Mouse (Mus musculus) bone marrow macrophage, adult 2 months (primary cell): ENCODE measurements around the gene Rnf38. TPM values are rescaled to one million over a fixed set of nuclear protein-coding genes. Genes with fewer than 3 reads are reported as not detected.

Experiments used
- H3K27ac ChIP-seq: 2 replicates; pipeline ENCODE4 v1.5.1; 2012; ENCODE audit warnings: low read depth, low read length; ENCODE audit not compliant: insufficient read depth
- H3K4me1 ChIP-seq: 2 replicates; pipeline ENCODE4 v1.6.1; 2012; ENCODE audit warnings: low read length; ENCODE audit not compliant: control insufficient read depth, insufficient read depth
- H3K4me3 ChIP-seq: 2 replicates; pipeline ENCODE4 v1.5.1; 2012; ENCODE audit warnings: mild to moderate bottlenecking, low read length, moderate library complexity; ENCODE audit not compliant: insufficient read depth
- CTCF ChIP-seq: IDR thresholded peaks from 2 replicates; pipeline ENCODE4 v1.5.1; 2012; ENCODE audit warnings: low read depth, mild to moderate bottlenecking, low read length, moderate library complexity
- POLR2A ChIP-seq: IDR thresholded peaks from 2 replicates; pipeline ENCODE4 v1.6.1; 2012; ENCODE audit warnings: mild to moderate bottlenecking, low read depth, low read length, borderline replicate concordance
- polyA plus RNA-seq: library from polyadenylated mRNA; stranded (reverse); fragments of >200 nt; gene quantifications from 2 replicates; pipeline ENCODE4 v1.2.4, GENCODE M21; 2012; ENCODE audit not compliant: missing spikeins, insufficient read depth, insufficient read length

Rnf38 gene
- polyA plus RNA-seq, 1 experiment: 80.7 TPM

DNA sequence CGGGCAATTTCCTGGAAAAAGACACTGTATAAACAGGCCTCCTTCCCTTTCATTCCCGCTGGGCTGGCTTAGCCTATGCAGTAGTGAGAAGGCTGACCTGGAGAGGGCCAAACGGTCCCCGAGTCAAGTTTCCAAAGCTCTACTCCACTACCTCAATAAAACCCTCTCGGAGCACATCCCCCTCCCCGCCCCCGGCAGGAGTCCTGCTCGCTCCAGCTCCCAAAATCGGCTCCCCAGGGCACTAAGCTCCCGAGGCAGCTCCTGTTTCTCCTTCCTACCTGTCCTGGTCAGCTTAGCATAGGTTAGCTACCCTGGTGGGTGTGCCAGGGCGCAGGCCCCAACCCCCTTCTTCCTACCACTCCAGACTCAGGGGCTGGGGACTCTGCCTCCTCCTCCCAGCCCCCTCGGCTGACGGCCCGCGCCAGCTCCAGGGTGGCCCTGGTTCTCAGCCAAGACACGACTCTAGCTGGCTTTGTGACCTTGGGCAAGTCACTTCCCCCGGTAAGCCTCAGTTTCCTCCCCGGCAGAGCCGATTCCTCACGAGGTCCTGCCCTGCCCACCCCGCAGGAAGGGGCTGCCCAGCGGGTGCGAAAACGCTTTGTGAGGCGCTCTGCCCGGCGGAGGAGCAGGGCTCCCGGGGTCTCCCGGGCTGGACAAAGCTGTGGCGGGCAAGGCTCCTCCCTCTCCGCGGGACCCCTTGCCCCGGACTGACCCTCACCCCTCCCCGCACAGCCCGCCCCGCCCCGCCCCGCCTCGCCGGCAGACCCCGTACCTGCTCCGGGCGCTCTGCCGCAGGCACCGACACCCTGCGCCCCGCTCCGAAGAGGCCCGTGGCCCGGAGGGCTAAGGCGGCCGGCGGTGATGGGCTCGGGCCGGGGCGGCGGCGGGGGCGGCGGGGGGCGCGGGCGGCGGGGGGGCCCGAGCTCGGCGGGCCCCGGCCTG is 547 bp downstream of the Rnf38 start:
- H3K27ac ChIP-seq: peak overlapping the region; percentile 30
- peak overlapping the region; percentile 67 for H3K4me3 ChIP-seq
- H3K4me1 ChIP-seq: peaks cover 23% of the 10 kb centered on the region
- TF ChIP-seq POLR2A (no peak), CTCF (no peak)

DNA sequence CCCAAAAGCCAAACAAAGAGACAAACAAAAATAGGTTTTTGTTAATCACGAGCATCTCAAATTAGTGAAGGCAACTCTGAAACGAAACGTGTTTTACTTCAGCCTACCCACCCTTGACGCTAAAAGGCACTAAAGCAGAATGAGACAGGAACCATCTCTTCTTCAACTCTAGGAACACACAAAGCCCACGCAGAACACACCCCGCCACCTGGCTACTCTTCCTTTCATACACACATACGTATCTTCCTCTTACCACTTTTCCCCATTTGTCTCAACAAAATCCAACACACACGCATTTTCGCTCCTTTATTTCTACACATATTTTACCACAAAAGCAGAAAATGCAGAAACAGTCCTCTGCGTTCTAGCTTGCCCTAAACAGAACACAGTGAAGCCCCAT is 8.5 kb downstream of the Rnf38 start:
- Histone ChIP-seq H3K4me3 (no peak overlapping the region), H3K27ac (no peak overlapping the region), H3K4me1 (no peaks in the 10 kb centered on the region)
- no peak for TF ChIP-seq POLR2A
- TF ChIP-seq CTCF: no peak

DNA sequence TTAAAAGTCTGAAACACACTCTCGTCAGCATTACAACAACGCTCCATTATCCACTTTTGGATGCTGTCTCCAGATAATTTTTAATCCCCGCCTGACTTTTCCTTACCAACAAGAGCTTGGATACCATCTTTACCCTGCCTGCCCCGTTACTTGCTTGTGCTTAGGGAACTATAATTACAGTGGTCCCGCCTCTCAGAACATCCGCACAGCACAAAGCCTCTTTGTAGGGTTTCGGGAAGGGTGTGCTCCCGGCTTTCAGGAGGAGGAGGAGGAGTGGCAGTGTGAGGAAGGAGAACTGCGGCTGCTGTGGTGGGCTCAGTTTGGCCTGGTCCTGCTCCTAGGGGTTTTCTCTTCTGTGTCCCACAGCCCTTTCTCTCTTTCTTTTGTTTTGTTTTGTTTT is 9.4 kb downstream of the Rnf38 start:
- H3K4me3 ChIP-seq: no peak overlapping the region
- no peak for TF ChIP-seq CTCF
- TF ChIP-seq POLR2A: no peak
- no peaks in the 10 kb centered on the region for H3K4me1 ChIP-seq
- H3K27ac ChIP-seq: no peak overlapping the region

DNA sequence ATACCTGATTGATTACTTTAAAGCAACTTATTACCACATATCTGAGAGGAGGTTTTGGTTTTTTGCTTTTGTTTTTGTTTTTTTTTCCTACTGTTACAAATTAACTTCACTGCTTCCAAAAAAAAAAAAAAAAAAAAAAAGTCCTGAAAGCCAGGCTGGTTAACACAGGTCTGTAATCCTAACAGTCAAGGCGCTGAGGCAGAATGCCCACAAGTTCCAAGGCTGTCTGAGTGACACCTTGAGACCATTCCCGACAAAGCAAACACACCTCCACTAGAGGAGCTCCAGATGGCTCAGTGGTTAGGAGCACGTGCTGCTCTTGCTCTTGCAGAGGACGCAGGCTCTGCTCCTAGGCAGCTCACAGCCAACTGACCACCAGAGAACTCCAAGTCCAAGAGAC is 10.1 kb downstream of the Rnf38 start:
- Histone ChIP-seq H3K27ac (no peak overlapping the region), H3K4me3 (no peak overlapping the region), H3K4me1 (no peaks in the 10 kb centered on the region)
- no peak for TF ChIP-seq POLR2A
- TF ChIP-seq CTCF: no peak

DNA sequence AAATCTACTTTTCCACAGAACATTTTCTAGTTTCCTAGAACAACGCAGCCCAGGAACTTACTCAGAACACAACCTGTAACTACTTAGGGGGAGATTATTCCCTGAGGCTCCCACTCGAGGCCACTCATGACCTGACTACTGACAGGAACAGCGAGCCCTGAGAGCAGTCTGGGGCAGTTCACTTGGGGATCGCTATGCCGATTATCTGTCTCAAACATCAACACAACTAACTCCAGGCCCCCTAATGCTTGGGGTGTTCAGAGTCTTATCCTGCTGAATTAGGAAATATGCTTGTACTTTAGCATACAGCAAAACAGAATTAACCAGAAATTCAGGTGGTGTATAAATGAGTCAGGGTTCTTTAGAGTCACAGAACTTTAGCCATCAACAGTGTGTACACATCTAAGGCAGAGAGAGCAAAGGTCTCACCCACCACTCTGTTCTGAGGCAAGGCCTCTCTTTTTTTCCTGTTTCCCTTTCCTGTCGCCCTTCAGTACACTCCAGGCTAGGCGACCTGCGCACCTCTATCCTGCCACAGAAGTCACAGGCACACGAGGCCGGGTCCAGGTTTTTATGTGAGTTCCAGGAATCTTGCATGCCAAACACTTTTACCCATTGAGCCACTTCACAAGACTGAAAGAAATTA is 16.7 kb downstream of the Rnf38 start:
- Histone ChIP-seq H3K27ac (no peak overlapping the region), H3K4me3 (no peak overlapping the region), H3K4me1 (no peaks in the 10 kb centered on the region)
- TF ChIP-seq CTCF (no peak), POLR2A (no peak)

DNA sequence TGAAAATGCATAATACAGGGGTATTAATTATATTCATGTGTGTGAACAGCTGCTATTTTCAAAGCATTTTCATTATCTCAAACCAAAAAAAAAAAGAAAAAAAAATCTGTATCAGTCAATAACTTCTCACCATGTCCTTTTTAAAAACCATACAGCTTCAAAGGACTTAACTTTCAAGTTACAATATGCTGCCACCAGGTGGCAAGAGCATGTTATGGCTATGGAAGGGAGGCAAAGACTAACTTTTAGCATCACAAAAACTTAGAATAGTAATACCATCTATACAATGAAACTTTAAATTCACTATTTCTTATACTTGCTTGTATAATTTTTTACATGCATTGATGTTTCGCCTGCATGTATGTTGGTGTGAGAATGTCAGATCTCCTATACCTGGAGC is 33.6 kb downstream of the Rnf38 start:
- TF ChIP-seq POLR2A (no peak), CTCF (no peak)
- Histone ChIP-seq H3K27ac (no peak overlapping the region), H3K4me3 (no peak overlapping the region), H3K4me1 (no peaks in the 10 kb centered on the region)

DNA sequence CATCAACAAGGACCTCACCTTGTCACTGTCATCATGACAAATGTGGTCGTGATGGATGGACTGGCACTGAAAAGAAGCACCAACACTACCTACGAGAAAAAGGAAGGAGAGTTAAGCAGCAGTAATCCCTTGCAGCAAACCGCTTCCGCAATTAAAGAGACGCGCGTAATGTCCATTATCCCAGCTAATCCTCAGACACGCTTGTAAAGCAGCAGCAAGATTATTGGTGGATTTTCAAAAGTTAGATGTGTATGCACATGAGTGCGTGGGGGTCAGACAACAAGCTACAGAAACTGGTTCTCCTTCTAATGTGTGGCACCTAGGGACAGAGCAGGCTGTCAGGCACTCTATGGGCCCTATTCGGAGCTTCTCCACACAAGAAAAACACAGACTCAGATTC is 46.2 kb downstream of the Rnf38 start:
- TF ChIP-seq POLR2A (no peak), CTCF (no peak)
- peaks cover 15% of the 10 kb centered on the region for H3K4me1 ChIP-seq
- no peak overlapping the region for H3K4me3 ChIP-seq
- H3K27ac ChIP-seq: no peak overlapping the region

DNA sequence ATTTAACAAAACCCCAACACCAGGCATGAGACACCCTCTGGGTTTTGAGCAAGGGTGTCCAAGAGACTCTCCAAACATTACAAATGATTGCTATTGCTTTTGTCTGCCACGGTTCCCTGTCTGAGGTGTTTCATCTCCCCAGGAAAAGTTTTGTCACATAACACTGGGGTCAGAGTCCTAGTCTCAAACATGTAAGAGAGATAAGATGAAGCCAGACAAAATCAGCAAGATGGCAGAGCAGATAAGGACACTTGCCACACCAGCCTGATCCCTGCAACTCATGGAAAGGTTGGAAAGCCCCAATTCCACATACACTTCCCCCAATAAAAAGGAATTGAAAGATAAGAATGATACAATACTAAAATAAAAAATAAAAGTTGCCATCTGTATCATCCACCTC is 49.7 kb downstream of the Rnf38 start:
- H3K4me1 ChIP-seq: peaks cover 29% of the 10 kb centered on the region
- TF ChIP-seq CTCF: no peak
- TF ChIP-seq POLR2A: no peak
- H3K4me3 ChIP-seq: no peak overlapping the region
- H3K27ac ChIP-seq: no peak overlapping the region

DNA sequence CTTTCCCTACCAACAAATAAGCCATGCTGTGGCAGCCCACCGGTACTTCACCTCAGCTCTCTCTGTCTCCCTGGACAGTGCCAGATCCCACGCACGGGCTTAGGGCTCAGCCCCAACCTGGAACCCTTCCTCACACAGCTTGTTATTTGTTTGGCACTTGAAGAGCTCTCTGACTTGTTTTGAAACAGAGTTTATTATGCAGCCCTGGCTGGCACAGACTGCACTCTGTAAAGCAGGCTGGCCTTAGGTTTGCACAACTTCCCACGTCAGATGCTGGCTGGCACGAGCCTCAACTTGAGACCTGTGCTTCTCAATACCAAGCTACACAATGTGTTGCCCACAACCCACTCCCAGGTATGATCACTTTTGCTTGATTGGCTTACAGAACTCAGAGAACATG is 53.8 kb downstream of the Rnf38 start:
- no peak overlapping the region for H3K4me3 ChIP-seq
- H3K4me1 ChIP-seq: peaks cover 16% of the 10 kb centered on the region
- H3K27ac ChIP-seq: no peak overlapping the region
- TF ChIP-seq CTCF (no peak), POLR2A (no peak)

DNA sequence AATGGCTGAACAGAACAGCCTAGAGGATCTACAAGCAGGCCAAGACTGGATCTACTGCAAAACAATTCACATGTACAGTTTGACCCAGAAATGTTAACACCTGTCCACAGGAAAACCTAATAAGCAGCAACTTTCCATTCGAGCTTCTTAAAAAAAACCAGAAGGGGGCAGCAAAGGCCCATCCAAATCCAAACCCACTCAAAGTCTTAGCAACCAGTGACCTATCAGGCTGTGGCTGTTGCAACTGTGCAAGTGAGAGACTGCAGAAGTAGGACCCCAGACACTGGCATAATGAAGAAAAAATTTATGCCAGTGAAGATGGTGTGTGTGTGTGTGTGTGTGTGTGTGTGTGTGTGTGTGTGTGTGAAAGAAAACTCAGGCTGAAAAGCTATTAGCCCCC is 60.4 kb downstream of the Rnf38 start:
- Histone ChIP-seq H3K27ac (no peak overlapping the region), H3K4me1 (peaks cover 12% of the 10 kb centered on the region), H3K4me3 (no peak overlapping the region)
- TF ChIP-seq POLR2A (no peak), CTCF (peak; percentile 30; the same call in 1 of the 2 replicates)
